Mouse (Mus musculus) megakaryocyte, embryonic 14.5 days (primary cell): ENCODE data around the gene Plscr1. TPM values are rescaled to one million over a fixed set of nuclear protein-coding genes. Genes with fewer than 3 reads are reported as not detected.

ENCODE experiments used
- H3K27me3 ChIP-seq: replicated peaks from 2 replicates; pipeline ENCODE3; 2012; ENCODE audit warnings: inconsistent platforms
- H3K36me3 ChIP-seq: replicated peaks from 2 replicates; pipeline ENCODE3; 2012; ENCODE audit warnings: low read length, inconsistent platforms, mixed read lengths
- H3K4me1 ChIP-seq: 2 replicates; pipeline ENCODE4 v1.6.1; 2012; ENCODE audit warnings: inconsistent platforms
- H3K4me3 ChIP-seq: replicated peaks from 2 replicates; pipeline ENCODE3; 2012; ENCODE audit warnings: moderate library complexity, mild to moderate bottlenecking, inconsistent platforms
- H3K9me3 ChIP-seq: 2 replicates; pipeline ENCODE4 v1.6.1; 2012; ENCODE audit warnings: inconsistent platforms
- FLI1 ChIP-seq: IDR thresholded peaks from 2 replicates; pipeline ENCODE4 v1.6.1; 2012; ENCODE audit warnings: low read length, inconsistent platforms, mixed read lengths
- GATA1 ChIP-seq: IDR thresholded peaks from 3 replicates; pipeline ENCODE4 v1.6.1; 2012; ENCODE audit warnings: mixed read lengths, low read length, inconsistent platforms, borderline replicate concordance
- polyA plus RNA-seq: library from polyadenylated mRNA; stranded (reverse); fragments of >175 nt; gene quantifications from 2 replicates; pipeline ENCODE4 v1.2.3, GENCODE M21; 2012; ENCODE audit warnings: low replicate concordance; ENCODE audit not compliant: insufficient read depth

Gene Plscr1
- polyA plus RNA-seq, 1 experiment, result 179 TPM

- Histone ChIP-seq H3K27me3 (no peaks in the 10 kb centered on the region), H3K4me1 (peaks cover 38% of the 10 kb centered on the region), H3K4me3 (no peak overlapping the region), H3K36me3 (peaks cover 40% of the 10 kb centered on the region), H3K9me3 (no peaks in the 10 kb centered on the region)
- TF ChIP-seq FLI1, result no peak
- TF ChIP-seq GATA1, result no peak
These were observed 48.7 kb downstream of the Plscr1 start for GRCm38 (mm10) chr9:92298288-92298687.

DNA sequence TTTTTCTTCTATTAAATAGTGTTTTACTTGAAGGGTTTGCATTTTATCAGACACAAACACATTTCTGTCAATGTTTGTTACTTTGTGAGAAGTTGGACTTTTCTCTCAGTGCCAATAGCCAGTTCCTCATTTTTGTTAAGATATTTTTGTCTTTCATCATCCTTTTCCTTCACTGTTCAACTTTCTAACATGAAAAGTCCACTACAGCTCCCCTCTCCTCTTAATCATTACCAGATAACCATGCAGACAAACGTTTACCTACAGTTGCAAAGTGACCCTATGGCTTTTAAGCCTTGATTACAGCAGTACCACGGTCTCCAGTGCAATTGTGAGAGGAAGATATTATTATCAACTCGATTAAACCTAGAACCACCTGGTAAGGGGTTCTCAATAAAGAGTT is 51.7 kb downstream of the Plscr1 start:
- H3K4me1 ChIP-seq, result peaks cover 34% of the 10 kb centered on the region
- TF ChIP-seq FLI1, result no peak
- no peak for TF ChIP-seq GATA1
- H3K36me3 ChIP-seq, result peaks cover 22% of the 10 kb centered on the region
- H3K9me3 ChIP-seq, result no peaks in the 10 kb centered on the region
- no peaks in the 10 kb centered on the region for H3K27me3 ChIP-seq
- no peak overlapping the region for H3K4me3 ChIP-seq

DNA sequence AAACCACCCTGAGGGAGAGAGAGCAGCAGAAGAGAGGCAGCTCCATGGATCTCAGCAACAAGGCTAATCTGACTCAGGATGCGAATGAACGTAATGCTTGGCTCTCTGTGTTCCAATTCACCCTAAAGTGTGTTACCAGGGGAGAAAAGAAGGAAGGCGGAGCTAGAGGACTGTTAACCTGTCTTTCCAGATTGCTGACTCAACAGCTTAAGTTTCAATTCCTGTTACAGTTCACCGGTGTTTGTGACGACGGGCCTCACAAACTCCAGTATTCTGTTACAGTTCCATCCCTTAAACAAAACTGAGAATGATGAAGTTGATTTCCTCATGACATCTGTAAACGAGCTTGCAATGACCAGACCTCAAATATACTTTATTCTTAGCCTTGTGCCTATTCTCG is 55.5 kb downstream of the Plscr1 start:
- H3K4me3 ChIP-seq, result no peak overlapping the region
- peaks cover 43% of the 10 kb centered on the region for H3K4me1 ChIP-seq
- TF ChIP-seq FLI1, result no peak
- TF ChIP-seq GATA1, result no peak
- H3K27me3 ChIP-seq, result no peaks in the 10 kb centered on the region
- no peaks in the 10 kb centered on the region for H3K9me3 ChIP-seq
- peaks cover 10% of the 10 kb centered on the region for H3K36me3 ChIP-seq

GRCm38 (mm10) chr9:92305620-92306220 is 56.2 kb downstream of the Plscr1 start:
- H3K4me3 ChIP-seq, result no peak overlapping the region
- H3K36me3 ChIP-seq, result peaks cover 8% of the 10 kb centered on the region
- no peaks in the 10 kb centered on the region for H3K9me3 ChIP-seq
- H3K27me3 ChIP-seq, result no peaks in the 10 kb centered on the region
- no peak for TF ChIP-seq FLI1
- TF ChIP-seq GATA1, result no peak
- H3K4me1 ChIP-seq, result peaks cover 42% of the 10 kb centered on the region

- no peak within 1 kb of the TSS for H3K4me3 ChIP-seq
- TF ChIP-seq FLI1, result no peak
- no peak for TF ChIP-seq GATA1
These were observed 59.5 kb downstream of the Plscr1 start, which contains the start of gene 1700057G04Rik for GRCm38 (mm10) chr9:92309077-92309476. Gene 1700057G04Rik, plus strand, starts transcription at chr9:92309377.

DNA sequence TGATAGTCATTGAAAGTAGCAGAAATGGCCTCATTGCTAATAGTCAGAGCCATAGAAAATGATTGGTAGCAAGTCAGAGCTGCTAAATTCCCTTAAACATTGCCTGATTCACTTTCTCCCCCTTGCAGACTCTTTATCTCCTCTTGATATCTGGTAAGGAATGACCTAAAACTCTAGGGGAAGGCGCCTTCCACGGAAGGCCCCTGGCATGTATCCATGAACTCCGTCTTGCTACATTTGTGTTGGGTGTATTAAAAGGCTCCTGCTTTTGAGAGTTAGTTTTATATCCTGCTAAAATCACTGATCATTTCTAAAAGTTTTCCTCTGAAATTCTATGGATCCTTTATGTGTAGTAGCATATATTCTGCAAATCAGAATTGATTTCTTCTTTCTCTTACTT is 67.2 kb downstream of the Plscr1 start:
- Histone ChIP-seq H3K4me3 (no peak overlapping the region), H3K27me3 (no peaks in the 10 kb centered on the region), H3K36me3 (no peaks in the 10 kb centered on the region), H3K4me1 (peaks cover 11% of the 10 kb centered on the region), H3K9me3 (no peaks in the 10 kb centered on the region)
- TF ChIP-seq GATA1, result no peak
- TF ChIP-seq FLI1, result no peak

More at GRCm38 (mm10) chr9:92309077-92309476, 59.5 kb downstream of the Plscr1 start, which contains the start of gene 1700057G04Rik:
- H3K9me3 ChIP-seq, result no peaks in the 10 kb centered on the region
- peaks cover 36% of the 10 kb centered on the region for H3K4me1 ChIP-seq
- H3K36me3 ChIP-seq, result peaks cover 5% of the 10 kb centered on the region
- H3K27me3 ChIP-seq, result no peaks in the 10 kb centered on the region

Other genes starting within 250 kb of the Plscr1 start
- not detected in 2 replicates for gene Plscr5, start 56.8 kb upstream of the Plscr1 start, polyA plus RNA-seq
- not detected in 2 replicates for gene Plscr2, start 25.9 kb downstream of the Plscr1 start, polyA plus RNA-seq
- not detected in 2 replicates for gene 1700057G04Rik, start 59.6 kb downstream of the Plscr1 start, polyA plus RNA-seq
- 0.64 and 2.2 TPM in 2 replicates for gene Plscr4, start 207.6 kb downstream of the Plscr1 start, polyA plus RNA-seq